Mouse (Mus musculus): Measurements from ENCODE around the gene Calcoco1. TPM values are rescaled to one million over a fixed set of nuclear protein-coding genes. Genes with fewer than 3 reads are reported as not detected.

The Calcoco1 gene
- polyA plus RNA-seq, 1 experiment from 2014 or later, result 33.1 TPM

DNA sequence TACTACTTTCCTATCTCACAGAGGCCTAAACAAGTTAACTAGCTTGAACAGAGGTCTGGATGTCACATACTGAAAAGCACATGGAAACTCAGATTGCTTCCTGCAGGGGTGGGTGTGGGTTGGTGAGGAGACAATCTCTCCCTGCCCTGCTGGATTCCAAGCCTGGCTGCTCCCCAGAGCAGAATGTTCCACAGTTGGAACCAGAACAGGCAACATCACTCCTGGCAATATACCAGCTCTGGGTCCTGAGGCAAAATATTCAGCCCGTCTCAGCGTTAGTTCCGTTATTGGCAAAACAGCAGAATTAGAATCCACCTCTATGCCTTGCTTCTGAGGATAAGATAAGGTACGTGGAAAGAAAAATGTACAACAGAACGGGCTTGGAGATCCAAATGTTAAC lies 28.3 kb upstream of the Calcoco1 start:
- Histone ChIP-seq H3K36me3 (replicated peaks; ENCODE audit: control insufficient read depth, insufficient read depth) (no peaks in the 10 kb centered on the region), H3K9ac (no peak overlapping the region), H3K4me2 (replicated peaks) (no peak overlapping the region), H3K27ac (no peak overlapping the region), H3K9me3 (ENCODE audit: control insufficient read depth, low read length) (no peaks in the 10 kb centered on the region), H3K27me3 (ENCODE audit: control insufficient read depth, insufficient read depth, low read length) (peaks cover 35% of the 10 kb centered on the region), H3K4me1 (replicated peaks; ENCODE audit: control insufficient read depth, insufficient read depth, low read length) (peaks cover 37% of the 10 kb centered on the region), H3K4me3 (replicated peaks; ENCODE audit: low read length) (no peak overlapping the region)
- ATAC-seq (ENCODE audit: low FRiP score) (no peak), DNase-seq (ENCODE audit: low spot score) (no peak)
- WGBS, result 75% methylated on average over 5 of the region's 5 CpGs

DNA sequence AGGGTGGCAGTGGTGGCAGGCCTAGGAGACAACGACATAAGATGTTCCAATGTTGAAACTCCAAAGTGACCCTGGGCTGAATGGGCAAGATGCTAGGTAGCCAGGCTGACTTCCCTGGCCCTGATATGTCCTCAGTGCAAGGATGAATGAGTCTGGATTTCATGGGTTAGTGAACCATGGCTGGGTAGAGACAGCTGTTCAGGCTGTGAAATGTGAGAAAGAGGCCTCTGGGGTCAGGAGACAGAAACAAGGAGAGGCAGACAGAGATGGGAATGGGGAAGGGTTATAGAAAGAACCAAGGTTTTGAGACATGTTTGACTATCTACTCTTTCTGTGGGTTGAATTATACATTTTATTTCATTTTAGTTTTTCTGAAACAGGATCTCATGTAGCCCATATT lies 27.1 kb upstream of the Calcoco1 start:
- ATAC-seq (ENCODE audit: low FRiP score) (no peak), DNase-seq (ENCODE audit: low spot score) (no peak)
- no peak overlapping the region for H3K9ac ChIP-seq
- H3K27me3 ChIP-seq (ENCODE audit: control insufficient read depth, insufficient read depth, low read length), result peaks cover 42% of the 10 kb centered on the region
- WGBS, result 44% methylated on average over 1 of the region's 1 CpGs
- no peak overlapping the region for H3K27ac ChIP-seq
- no peak overlapping the region for H3K4me3 ChIP-seq (replicated peaks; ENCODE audit: low read length)
- H3K9me3 ChIP-seq (ENCODE audit: control insufficient read depth, low read length), result no peaks in the 10 kb centered on the region
- no peak overlapping the region for H3K4me2 ChIP-seq (replicated peaks)
- H3K4me1 ChIP-seq (replicated peaks; ENCODE audit: control insufficient read depth, insufficient read depth, low read length), result peaks cover 49% of the 10 kb centered on the region
- no peaks in the 10 kb centered on the region for H3K36me3 ChIP-seq (replicated peaks; ENCODE audit: control insufficient read depth, insufficient read depth)

GRCm38 (mm10) chr15:102747853-102748252 lies 25.9 kb upstream of the Calcoco1 start:
- ATAC-seq (ENCODE audit: low FRiP score) (no peak), DNase-seq (ENCODE audit: low spot score) (no peak)
- 15% methylated on average over 8 of the region's 8 CpGs for WGBS
- Histone ChIP-seq H3K36me3 (replicated peaks; ENCODE audit: control insufficient read depth, insufficient read depth) (no peaks in the 10 kb centered on the region), H3K4me1 (replicated peaks; ENCODE audit: control insufficient read depth, insufficient read depth, low read length) (peaks cover 53% of the 10 kb centered on the region), H3K4me3 (replicated peaks; ENCODE audit: low read length) (no peak overlapping the region), H3K9ac (peak overlapping the region; percentile 66), H3K9me3 (ENCODE audit: control insufficient read depth, low read length) (no peaks in the 10 kb centered on the region), H3K4me2 (replicated peaks) (peak overlapping the region; percentile 79), H3K27me3 (ENCODE audit: control insufficient read depth, insufficient read depth, low read length) (peaks cover 45% of the 10 kb centered on the region), H3K27ac (peak overlapping the region; percentile 97)

DNA sequence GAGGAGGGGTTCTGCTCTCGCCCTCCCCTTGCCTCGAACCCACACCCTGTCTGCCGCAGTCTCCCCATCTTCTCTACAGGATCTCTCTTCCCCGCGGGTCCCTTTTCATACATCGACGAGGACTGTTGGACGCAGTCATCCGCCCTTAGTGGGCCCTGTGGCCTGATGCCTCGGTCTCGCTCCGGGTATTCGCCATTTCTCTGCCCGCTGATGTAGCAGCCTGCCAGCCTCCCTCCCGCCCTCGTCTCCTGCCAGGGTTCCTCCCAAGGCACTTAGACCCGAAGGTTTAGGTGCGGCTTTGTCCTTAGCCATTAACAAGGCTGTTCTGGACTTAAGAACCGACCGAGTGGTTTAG lies 25.3 kb upstream of the Calcoco1 start:
- peaks cover 54% of the 10 kb centered on the region for H3K4me1 ChIP-seq (replicated peaks; ENCODE audit: control insufficient read depth, insufficient read depth, low read length)
- WGBS, result under 1% methylated on average over 19 of the region's 20 CpGs

DNA sequence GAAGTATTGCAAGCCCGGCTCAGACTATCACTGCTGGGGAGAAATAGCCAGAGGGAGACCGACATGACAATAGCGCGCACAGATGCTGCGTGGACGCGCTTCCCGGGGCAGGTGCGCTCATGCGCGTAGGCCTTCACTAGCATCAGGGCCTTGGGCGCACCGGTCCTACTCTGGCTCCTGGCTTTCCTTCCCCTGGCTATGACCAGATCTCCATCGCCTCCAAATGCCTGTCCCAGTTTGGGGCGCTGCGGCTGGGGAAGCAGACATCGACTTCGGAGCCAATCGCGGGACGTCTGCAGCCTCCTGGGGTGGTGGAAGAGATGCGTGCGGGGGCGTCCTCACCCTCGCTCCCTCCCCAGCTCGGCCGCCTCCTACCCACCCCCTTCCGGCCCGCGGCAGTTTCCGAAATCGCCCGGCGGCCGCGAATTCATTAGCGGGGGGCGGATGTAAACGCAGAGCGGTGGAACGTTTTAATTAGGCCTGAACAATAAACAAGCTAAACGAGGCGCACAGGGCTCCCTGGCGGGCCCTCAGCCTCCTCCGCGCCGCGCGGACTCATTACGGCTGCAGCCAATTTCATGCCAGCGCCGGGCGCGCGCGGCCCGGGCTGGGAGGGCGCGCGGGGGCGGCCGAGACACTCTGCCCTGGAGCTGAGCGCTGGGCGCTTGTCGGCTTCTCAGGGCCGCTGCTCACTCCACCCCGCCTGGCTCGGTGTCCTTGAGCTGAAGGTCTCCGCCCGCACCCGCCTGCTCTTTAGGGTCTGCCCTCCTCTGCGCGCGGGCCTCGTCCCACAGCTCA lies 24.7 kb upstream of the Calcoco1 start:
- under 1% methylated on average over 74 of the region's 75 CpGs for WGBS
- ATAC-seq (ENCODE audit: low FRiP score) (peak; percentile 76), DNase-seq (ENCODE audit: low spot score) (peak; percentile 77)
- Histone ChIP-seq H3K27ac (peak overlapping the region; percentile 97), H3K9me3 (ENCODE audit: control insufficient read depth, low read length) (no peaks in the 10 kb centered on the region), H3K27me3 (ENCODE audit: control insufficient read depth, insufficient read depth, low read length) (peaks cover 39% of the 10 kb centered on the region), H3K4me2 (replicated peaks) (peak overlapping the region; percentile 79), H3K4me1 (replicated peaks; ENCODE audit: control insufficient read depth, insufficient read depth, low read length) (peaks cover 54% of the 10 kb centered on the region), H3K4me3 (replicated peaks; ENCODE audit: low read length) (peak overlapping the region; percentile 34), H3K9ac (peak overlapping the region; percentile 66), H3K36me3 (replicated peaks; ENCODE audit: control insufficient read depth, insufficient read depth) (no peaks in the 10 kb centered on the region)

More for the DNA sequence above, 25.3 kb upstream of the Calcoco1 start:
- no peaks in the 10 kb centered on the region for H3K36me3 ChIP-seq (replicated peaks; ENCODE audit: control insufficient read depth, insufficient read depth)
- peaks cover 41% of the 10 kb centered on the region for H3K27me3 ChIP-seq (ENCODE audit: control insufficient read depth, insufficient read depth, low read length)
- H3K9ac ChIP-seq, result peak overlapping the region; percentile 66
- DNase-seq (ENCODE audit: low spot score), result no peak
- ATAC-seq (ENCODE audit: low FRiP score), result no peak
- peak overlapping the region; percentile 34 for H3K4me3 ChIP-seq (replicated peaks; ENCODE audit: low read length)
- peak overlapping the region; percentile 97 for H3K27ac ChIP-seq
- H3K9me3 ChIP-seq (ENCODE audit: control insufficient read depth, low read length), result no peaks in the 10 kb centered on the region
- peak overlapping the region; percentile 79 for H3K4me2 ChIP-seq (replicated peaks)

DNA sequence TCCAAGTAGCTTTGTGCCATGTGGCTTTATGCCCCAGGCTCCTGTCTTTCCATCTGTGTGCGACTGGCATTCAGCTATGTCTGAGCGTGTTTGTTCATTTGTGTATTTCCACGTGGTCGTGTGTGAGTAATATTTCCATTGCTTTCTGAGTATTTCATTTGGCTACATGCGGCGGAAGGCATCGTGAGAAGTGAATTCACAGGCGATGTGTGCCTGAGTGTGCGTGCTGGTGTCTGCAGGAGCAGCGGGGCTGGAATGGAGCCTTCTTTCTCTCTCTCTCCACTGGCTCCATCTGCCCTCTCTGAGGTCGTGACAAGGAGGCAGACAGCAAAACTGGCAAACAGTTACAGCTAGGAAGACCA lies 24.1 kb upstream of the Calcoco1 start:
- ATAC-seq (ENCODE audit: low FRiP score), result peak; percentile 5; the same call in 1 of the 2 replicates
- peaks cover 54% of the 10 kb centered on the region for H3K4me1 ChIP-seq (replicated peaks; ENCODE audit: control insufficient read depth, insufficient read depth, low read length)
- H3K4me2 ChIP-seq (replicated peaks), result peak overlapping the region; percentile 79
- no peaks in the 10 kb centered on the region for H3K9me3 ChIP-seq (ENCODE audit: control insufficient read depth, low read length)
- H3K4me3 ChIP-seq (replicated peaks; ENCODE audit: low read length), result peak overlapping the region; percentile 34
- DNase-seq (ENCODE audit: low spot score), result no peak
- no peaks in the 10 kb centered on the region for H3K36me3 ChIP-seq (replicated peaks; ENCODE audit: control insufficient read depth, insufficient read depth)
- H3K27me3 ChIP-seq (ENCODE audit: control insufficient read depth, insufficient read depth, low read length), result peaks cover 39% of the 10 kb centered on the region
- H3K27ac ChIP-seq, result peak overlapping the region; percentile 97
- 10% methylated on average over 11 of the region's 11 CpGs for WGBS
- peak overlapping the region; percentile 66 for H3K9ac ChIP-seq

DNA sequence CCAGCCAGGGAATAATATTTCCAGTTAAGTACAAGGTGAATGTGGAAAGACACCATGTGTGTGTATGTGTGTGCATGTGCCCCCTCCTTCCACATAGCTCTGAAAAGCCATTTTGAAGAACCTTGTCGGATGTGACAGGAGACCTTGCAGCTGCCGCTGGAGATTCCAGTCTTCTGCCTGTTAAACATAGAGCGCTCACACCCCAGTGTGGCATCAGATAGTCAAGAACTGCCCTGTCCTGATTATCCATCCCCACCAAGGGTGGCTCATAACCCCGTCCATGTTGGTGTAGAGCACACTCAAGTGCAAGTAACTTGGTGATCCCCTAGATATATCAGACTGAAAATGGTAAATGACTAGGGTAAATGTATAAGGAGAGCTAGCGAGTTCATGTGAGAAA lies 23.4 kb upstream of the Calcoco1 start:
- DNase-seq (ENCODE audit: low spot score) (no peak), ATAC-seq (ENCODE audit: low FRiP score) (no peak)
- no peak overlapping the region for H3K4me2 ChIP-seq (replicated peaks)
- H3K27me3 ChIP-seq (ENCODE audit: control insufficient read depth, insufficient read depth, low read length), result peaks cover 36% of the 10 kb centered on the region
- peaks cover 54% of the 10 kb centered on the region for H3K4me1 ChIP-seq (replicated peaks; ENCODE audit: control insufficient read depth, insufficient read depth, low read length)
- no peaks in the 10 kb centered on the region for H3K36me3 ChIP-seq (replicated peaks; ENCODE audit: control insufficient read depth, insufficient read depth)
- peak overlapping the region; percentile 53; the same call in 1 of the 2 replicates for H3K9ac ChIP-seq
- no peaks in the 10 kb centered on the region for H3K9me3 ChIP-seq (ENCODE audit: control insufficient read depth, low read length)
- 25% methylated on average over 5 of the region's 5 CpGs for WGBS
- H3K4me3 ChIP-seq (replicated peaks; ENCODE audit: low read length), result no peak overlapping the region
- peak overlapping the region; percentile 97 for H3K27ac ChIP-seq

- Histone ChIP-seq H3K27me3 (ENCODE audit: control insufficient read depth, insufficient read depth, low read length) (peaks cover 32% of the 10 kb centered on the region), H3K4me1 (replicated peaks; ENCODE audit: control insufficient read depth, insufficient read depth, low read length) (peaks cover 54% of the 10 kb centered on the region)
Observed at GRCm38 (mm10) chr15:102744831-102745230, 22.9 kb upstream of the Calcoco1 start.

GRCm38 (mm10) chr15:102744416-102744815 lies 22.4 kb upstream of the Calcoco1 start:
- DNase-seq (ENCODE audit: low spot score), result no peak
- H3K27ac ChIP-seq, result peak overlapping the region; percentile 97
- H3K27me3 ChIP-seq (ENCODE audit: control insufficient read depth, insufficient read depth, low read length), result peaks cover 32% of the 10 kb centered on the region
- H3K36me3 ChIP-seq (replicated peaks; ENCODE audit: control insufficient read depth, insufficient read depth), result no peaks in the 10 kb centered on the region
- H3K4me2 ChIP-seq (replicated peaks), result peak overlapping the region; percentile 11; the same call in 1 of the 2 replicates
- peak overlapping the region; percentile 53 for H3K9ac ChIP-seq
- 0 out of 2 replicates have a peak, but pooled peaks have one; percentile 1 for ATAC-seq (ENCODE audit: low FRiP score)
- peaks cover 56% of the 10 kb centered on the region for H3K4me1 ChIP-seq (replicated peaks; ENCODE audit: control insufficient read depth, insufficient read depth, low read length)
- 17% methylated on average over 7 of the region's 7 CpGs for WGBS
- no peak overlapping the region for H3K4me3 ChIP-seq (replicated peaks; ENCODE audit: low read length)
- no peaks in the 10 kb centered on the region for H3K9me3 ChIP-seq (ENCODE audit: control insufficient read depth, low read length)

More at GRCm38 (mm10) chr15:102744831-102745230, 22.9 kb upstream of the Calcoco1 start:
- Histone ChIP-seq H3K9ac (peak overlapping the region; percentile 53), H3K9me3 (ENCODE audit: control insufficient read depth, low read length) (no peaks in the 10 kb centered on the region), H3K27ac (peak overlapping the region; percentile 97), H3K4me2 (replicated peaks) (peak overlapping the region; percentile 11; the same call in 1 of the 2 replicates), H3K4me3 (replicated peaks; ENCODE audit: low read length) (no peak overlapping the region), H3K36me3 (replicated peaks; ENCODE audit: control insufficient read depth, insufficient read depth) (no peaks in the 10 kb centered on the region)
- ATAC-seq (ENCODE audit: low FRiP score) (no peak), DNase-seq (ENCODE audit: low spot score) (no peak)
- 14% methylated on average over 9 of the region's 9 CpGs for WGBS
